Mouse (Mus musculus) gastrocnemius, postnatal 36 days (tissue): ENCODE measurements around the gene Ulk3. TPM values are rescaled to one million over a fixed set of nuclear protein-coding genes. Genes with fewer than 3 reads are reported as not detected.

ENCODE experiments used
- DNase-seq, 2 experiments: peaks; one replicate each; pipeline ENCODE4 v3.0.0; 2022
- intact Hi-C: fragments of 180-260 bp; cut with DNase I; formaldehyde crosslinking; loops from one replicate; pipeline ENCODE4 v1.15.1; 2025
- total RNA-seq, 2 experiments: library from RNA; stranded (reverse); gene quantifications; 2 replicates each; pipeline ENCODE4 v1.2.3; 2021

Gene Ulk3
- total RNA-seq, 2 experiments from 2014 or later: 4.3 to 6.0 TPM

GRCm38 (mm10) chr9:57610359-57610826 is 21.1 kb downstream of the Ulk3 start:
- DNase-seq: no peak
- intact Hi-C loops: no loop called here

- intact Hi-C loops: no loop called here
- no peak for DNase-seq
Observed at GRCm38 (mm10) chr9:57612587-57612986, 23.3 kb downstream of the Ulk3 start.

DNA sequence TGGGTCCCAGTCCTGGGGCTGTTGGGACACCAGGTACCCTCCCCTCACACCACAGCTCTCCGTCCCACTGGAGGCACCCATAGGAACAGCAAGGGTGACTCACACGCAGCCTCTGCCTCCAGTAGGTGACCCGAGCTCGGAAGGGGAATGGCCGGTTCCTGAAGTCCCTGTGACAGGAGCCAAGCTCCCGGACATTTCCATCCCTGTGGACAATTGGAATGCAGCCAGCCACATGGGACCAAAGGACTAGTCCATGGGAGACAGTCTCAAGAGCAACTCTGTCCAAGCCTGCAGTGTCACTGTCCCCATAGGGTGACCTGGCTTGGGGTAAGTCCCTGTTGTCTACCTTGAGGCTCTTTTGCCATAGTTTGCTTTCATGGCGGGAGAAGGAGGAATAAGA is 24.7 kb downstream of the Ulk3 start:
- no peak for DNase-seq
- intact Hi-C loops: no loop called here

DNA sequence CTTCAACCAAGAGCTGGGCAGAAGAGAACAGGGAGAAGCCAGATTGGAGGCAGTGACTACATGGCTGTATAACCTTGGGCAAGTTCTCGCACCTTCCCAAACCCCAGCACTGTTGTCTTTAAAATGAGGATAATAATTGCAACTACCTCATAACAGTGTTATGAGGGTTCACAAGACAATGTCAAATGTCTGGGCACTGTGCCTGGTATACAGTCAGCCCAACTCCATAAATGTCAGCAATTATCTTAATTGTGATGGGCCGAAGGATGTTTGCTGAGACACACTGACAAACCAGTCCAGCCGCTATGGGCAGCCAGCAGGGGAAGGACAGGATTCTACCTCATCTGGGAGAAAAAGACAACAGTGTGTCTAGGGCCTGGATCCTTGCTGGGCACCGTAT is 25.5 kb downstream of the Ulk3 start:
- intact Hi-C loops: no loop called here

GRCm38 (mm10) chr9:57617556-57618169 is 28.4 kb downstream of the Ulk3 start:
- intact Hi-C loops: no loop called here
- no peak for DNase-seq

More for the DNA sequence above, 25.5 kb downstream of the Ulk3 start:
- DNase-seq: no peak

DNA sequence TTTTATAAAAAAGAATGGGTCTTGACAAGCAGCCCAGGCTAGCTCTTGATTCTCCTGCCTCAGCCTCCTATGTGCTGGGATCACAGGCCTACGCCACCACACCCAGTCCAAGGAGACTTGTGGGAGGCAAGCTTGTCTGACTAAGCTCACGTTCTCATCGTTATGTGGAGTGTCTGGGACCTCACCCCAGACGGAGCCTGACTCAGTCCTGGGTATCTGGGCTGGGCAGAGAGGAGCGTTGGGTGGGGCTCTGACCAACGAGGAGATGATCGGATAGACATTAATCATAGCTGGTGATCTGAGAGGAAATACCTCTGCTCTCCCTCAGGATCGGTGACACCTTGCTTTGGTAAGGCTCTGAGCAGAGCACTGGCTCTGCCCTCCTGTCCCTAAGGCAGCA is 29.6 kb downstream of the Ulk3 start:
- intact Hi-C loops: no loop called here
- DNase-seq: no peak

DNA sequence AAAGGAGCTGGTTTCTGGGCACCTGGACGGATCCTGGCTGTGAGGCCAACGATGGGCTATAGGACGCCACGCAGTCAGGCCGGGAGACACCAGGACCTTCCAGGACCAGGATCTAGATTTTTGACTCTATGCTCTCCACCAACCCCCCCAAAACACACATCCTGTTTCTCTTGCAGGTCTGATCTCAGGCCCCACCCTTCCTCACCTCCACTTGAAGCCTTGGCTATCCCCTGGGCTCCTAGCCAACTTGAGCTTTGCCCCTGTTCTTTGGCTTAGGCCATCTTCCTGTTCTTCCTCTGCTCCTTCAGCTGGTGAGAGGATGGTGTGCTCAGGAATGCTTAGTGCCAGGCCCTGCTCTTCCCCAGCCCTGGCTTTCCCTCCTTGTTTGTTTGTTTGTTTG is 31.4 kb downstream of the Ulk3 start, which contains the start of gene Lman1l:
Lman1l (minus strand) TSS at position 101 of the 400 bp plus-strand sequence.
- DNase-seq: no peak

DNA sequence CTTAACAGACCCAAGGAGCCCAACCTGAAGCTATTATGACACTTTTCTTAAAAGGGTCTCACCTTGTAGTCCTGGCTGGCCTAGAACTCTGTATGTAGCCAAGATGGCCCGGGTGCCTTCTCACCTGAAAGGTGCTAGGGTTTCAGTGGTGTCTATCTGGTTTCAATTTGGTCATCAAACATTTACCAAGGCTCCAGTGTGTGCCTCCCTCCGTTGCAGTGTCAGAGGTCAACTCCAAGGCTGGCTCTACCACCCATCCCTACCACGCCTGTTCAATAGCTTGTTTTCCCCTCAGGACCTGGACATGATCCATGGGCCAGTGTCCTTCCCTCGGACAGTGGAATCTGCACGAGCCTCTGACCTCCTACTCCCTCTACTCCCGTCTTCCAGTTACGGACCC is 35.0 kb downstream of the Ulk3 start:
- no peak for DNase-seq
- intact Hi-C loops: no loop called here

More for the DNA sequence above, 31.4 kb downstream of the Ulk3 start, which contains the start of gene Lman1l:
- intact Hi-C loops: no loop called here

DNA sequence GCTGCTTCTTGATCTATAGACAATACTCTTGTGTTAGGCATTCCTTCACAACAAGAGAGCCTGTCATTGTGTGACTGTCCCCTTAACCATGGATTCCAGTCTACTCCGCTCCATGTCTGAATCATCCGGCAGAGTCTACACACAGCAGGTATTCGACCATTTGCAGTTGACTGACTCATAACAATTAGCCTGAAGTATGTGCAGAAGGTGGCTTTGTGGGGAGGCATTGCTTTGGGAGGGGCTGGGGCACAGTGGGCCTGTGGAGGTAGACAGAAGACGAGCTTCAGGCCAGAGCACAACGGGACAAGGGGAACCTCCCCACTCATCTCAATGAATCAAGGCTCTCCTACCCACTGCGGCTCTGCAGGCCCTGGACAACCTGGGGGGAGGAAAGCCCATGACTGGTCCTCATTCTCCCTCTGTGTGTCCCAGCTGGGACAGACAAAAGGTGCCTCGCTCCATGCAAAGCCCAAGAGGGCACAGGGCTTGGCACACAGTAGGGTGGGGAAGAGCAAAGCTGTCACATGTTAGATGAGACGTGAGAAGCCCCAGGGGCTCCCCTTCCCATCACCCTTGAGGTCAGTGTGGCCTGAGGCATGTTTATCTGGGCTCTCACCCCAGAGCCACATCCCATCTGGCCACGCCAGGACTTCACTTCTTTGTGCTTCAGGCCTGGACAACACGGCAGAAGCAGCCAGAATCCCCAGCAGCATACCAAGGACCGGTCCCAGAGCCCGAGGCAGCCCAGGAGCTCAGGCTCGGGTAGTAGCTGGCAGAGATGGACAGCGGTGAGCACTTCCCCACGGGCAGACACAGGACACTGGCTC is 36.6 kb downstream of the Ulk3 start:
- no peak for DNase-seq
- intact Hi-C loops: no loop called here

DNA sequence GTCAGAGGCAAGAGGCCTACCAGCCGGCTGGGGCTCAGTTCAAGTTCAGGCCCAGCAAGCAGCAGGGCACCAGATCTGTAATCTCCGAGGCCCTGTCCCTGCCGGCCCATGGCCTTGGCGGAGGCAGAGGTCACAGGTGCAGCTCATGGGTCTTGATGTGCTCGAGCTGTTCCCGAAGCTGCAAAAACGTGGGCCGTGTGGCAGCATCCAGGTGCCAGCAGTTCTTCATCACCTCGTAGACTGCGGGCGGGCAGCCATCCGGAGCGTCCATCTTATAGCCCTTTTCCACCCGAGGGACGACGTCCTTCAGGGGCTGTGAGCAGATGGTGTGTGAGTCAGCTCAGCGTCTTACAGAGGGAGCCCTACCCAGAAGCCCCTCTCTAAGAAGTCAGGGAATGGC is 37.9 kb downstream of the Ulk3 start:
- no peak for DNase-seq
- intact Hi-C loops: no loop called here

- intact Hi-C loops: no loop called here
- DNase-seq: no peak
Observed at GRCm38 (mm10) chr9:57627892-57628291, 38.6 kb downstream of the Ulk3 start.

DNA sequence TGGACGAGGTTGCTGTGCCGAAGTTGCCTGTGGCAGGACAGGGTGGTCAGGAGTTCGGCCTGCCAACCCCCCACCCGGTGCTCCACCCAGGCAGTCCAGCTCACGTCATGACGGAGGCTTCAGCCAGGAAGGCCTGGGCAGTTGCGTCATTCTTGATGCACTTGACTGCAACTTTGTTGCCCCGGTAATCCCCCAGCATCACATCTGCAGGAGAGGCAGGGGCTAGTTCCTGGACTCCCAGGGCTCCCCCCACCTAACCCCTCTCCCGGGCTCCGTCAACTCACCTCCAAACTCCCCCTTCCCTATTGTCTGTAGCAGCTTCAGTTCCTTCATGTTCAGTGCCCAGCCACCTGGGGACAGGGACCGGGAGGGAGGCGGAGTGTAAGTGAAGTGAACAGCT is 39.5 kb downstream of the Ulk3 start:
- DNase-seq: no peak
- intact Hi-C loops: loop anchor here (1.0 kb wide), 1 partner anchor 27 kb away; no protein-coding TSS in a partner anchor

GRCm38 (mm10) chr9:57629118-57629874 is 40.0 kb downstream of the Ulk3 start:
- peak; percentile 69 to 74 for DNase-seq
- intact Hi-C loops: loop anchor here (1.0 kb wide), 1 partner anchor 26 kb away; no protein-coding TSS in a partner anchor

DNA sequence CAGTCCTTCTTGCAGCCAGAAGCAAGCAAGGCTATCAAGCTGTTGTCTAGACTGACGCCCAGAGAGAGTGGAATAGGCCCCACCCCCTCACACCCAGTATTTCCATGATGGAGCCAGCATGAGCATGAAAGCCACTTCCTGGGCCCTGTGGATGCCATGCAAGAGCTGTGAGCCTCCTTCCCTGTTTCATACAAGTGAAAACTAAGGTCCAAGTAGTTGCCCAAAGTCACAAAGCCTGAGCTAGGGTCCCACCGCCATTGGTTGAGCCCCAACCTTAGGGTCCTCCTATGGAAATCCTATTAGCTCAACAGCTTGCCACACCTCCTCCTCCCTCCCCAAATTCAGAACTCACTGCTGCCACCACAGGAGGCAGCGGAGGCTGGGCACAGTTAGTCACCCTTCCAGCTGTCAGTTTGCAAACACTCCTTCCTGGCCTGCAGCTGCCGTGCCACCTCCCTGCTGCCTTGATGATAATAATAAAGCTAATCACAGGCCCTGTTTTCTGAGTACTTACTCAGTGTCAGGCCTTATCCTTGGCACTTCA is 44.3 kb downstream of the Ulk3 start:
- DNase-seq: no peak

DNA sequence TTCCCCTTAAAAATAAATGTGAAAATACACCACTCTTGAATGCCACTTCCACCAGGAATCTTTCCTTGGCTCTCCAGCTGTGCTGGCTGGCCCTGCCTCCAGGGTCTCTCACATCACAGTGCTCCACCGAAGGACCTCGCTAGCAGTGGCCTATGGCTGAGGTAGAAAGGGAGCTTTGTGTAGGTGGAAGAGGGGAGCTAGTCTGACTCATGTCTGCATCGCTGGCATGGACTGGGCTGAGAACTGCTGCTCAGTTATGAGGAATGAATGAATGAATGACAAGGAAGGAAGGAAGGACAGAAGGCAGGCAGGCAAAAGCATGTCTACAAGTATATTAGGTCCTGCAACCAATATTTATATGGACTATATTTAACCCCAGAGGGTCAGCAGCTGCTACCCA is 48.0 kb downstream of the Ulk3 start:
- no peak for DNase-seq
- intact Hi-C loops: no loop called here

More for the DNA sequence above, 44.3 kb downstream of the Ulk3 start:
- intact Hi-C loops: no loop called here

DNA sequence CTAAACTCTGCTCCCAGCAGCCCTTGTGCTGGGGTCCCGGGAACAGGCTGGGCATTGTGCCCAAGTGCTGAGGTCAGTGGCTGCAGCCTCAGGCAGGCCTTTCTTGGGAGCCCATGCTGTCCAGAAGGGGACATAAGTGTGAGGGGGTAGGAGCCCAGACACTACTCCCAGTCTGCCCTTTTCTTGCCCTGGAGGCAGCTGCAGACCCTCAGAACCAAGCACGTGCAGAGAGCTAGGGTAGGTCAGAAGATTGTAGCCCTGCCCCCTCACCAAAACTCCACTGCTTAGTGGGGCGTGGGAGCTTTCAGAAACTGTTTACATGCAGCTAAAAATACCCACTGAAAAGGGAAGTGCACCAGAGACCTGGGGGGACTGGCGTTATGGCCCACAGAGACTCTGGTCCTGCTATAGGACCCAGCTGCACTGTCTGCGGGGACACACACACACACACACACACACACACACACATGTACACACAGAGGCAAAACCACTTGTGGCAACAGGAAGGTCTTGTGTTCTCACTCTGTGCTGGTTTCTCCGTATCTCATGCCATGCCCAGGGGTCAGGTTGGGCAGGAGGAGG is 48.6 kb downstream of the Ulk3 start:
- intact Hi-C loops: no loop called here
- peak in 1 of 2 experiments; percentile 59 for DNase-seq

GRCm38 (mm10) chr9:57638651-57639459 is 49.6 kb downstream of the Ulk3 start:
- DNase-seq: no peak
- intact Hi-C loops: no loop called here

GRCm38 (mm10) chr9:57639661-57640328 is 50.5 kb downstream of the Ulk3 start:
- intact Hi-C loops: no loop called here
- no peak for DNase-seq

DNA sequence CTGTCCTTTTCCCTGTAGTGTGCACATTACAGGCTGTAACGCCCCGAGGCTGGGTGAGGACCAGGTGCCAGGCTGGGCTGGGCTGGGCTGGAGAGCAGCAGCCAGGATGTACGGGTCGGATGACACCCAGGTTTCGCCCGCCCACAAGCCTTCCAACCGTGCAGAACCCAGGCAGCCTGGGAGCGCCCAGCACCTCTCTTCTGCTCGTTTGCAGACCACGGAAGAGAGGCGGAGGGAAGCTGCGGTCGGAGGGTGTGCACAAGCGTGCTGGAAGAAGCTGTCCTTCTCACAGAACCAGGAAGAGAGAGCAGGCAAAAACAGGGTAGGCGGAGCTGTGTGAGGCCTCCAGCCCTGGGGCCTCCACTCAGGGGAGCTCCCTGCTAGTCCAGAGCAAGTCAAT is 51.1 kb downstream of the Ulk3 start:
- peak; percentile 51 to 55 for DNase-seq
- intact Hi-C loops: no loop called here
